28 mouse cellular contexts compared by ENCODE assay signal in the genomic region with DNA sequence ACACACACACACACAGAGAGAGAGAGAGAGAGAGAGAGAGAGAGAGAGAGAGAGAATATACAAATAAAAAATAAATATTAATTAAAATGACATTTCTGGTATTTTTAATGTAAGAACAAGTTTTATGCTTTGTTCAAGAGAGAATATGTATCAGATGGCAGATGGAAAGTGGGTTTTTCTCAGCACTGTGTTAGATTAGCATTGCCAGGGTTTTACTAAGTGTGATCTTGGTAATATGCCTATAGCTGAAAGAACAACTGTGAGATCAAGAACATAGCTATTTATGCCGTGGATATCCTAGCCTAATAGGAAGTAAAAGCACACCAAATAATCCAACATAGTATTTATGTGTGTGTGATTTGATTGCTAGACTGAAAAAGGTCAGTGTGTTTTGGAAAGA.
A peak's percentile ranks its signal among the peaks of the same experiment; 100 is the strongest.
DNase-seq lines count a peak whose midpoint lies in the region; ATAC-seq and TF ChIP-seq lines count a peak whose summit lies in the region.
"Had no signal": no experiment of that assay in that cellular context is flagged by ENCODE, and none has a peak within 500 bp of the region (broad histone marks: within the 10 kb centered on the region; RNA-seq: fewer than 3 reads in every experiment).

No protein-coding gene starts in this region.

- no peak overlapping the region for H3K4me2 ChIP-seq in forebrain, postnatal 0 days (ENCODE audit: low read depth)
- H3K4me2 ChIP-seq in forebrain, embryonic 15.5 days (replicated peaks): no peak overlapping the region
- H3K4me2 ChIP-seq: embryonic facial prominence, embryonic 13.5 days; embryonic facial prominence, embryonic 15.5 days; forebrain, embryonic 12.5 days had no signal

- H3K36me3 ChIP-seq in forebrain, postnatal 0 days (ENCODE audit: insufficient read depth): no peaks in the 10 kb centered on the region
- no peaks in the 10 kb centered on the region for H3K36me3 ChIP-seq in forebrain, embryonic 15.5 days
- H3K36me3 ChIP-seq: embryonic facial prominence, embryonic 13.5 days; embryonic facial prominence, embryonic 15.5 days; forebrain, embryonic 10.5 days; forebrain, embryonic 12.5 days; G1E had no signal

- H3K4me1 ChIP-seq in forebrain, postnatal 0 days (ENCODE audit: insufficient read depth): no peaks in the 10 kb centered on the region
- no peaks in the 10 kb centered on the region for H3K4me1 ChIP-seq in forebrain, embryonic 15.5 days
- H3K4me1 ChIP-seq: embryonic facial prominence, embryonic 13.5 days; embryonic facial prominence, embryonic 15.5 days; forebrain, embryonic 10.5 days; forebrain, embryonic 12.5 days had no signal

- ATAC-seq in forebrain, postnatal 0 days: 0 out of 2 replicates have a peak, but pooled peaks have one; percentile 32
- no peak for ATAC-seq in forebrain, embryonic 15.5 days (replicated peaks)
- ATAC-seq: CD4-positive, CD25-positive, alpha-beta regulatory T cell, adult 4 months; forebrain, embryonic 14.5 days had no signal

- no peaks in the 10 kb centered on the region for H3K27me3 ChIP-seq in forebrain, postnatal 0 days (ENCODE audit: insufficient read depth, low read length)
- no peaks in the 10 kb centered on the region for H3K27me3 ChIP-seq in forebrain, embryonic 15.5 days
- H3K27me3 ChIP-seq: CH12.LX; embryonic facial prominence, embryonic 13.5 days; embryonic facial prominence, embryonic 15.5 days; forebrain, embryonic 12.5 days had no signal

- TF ChIP-seq CTCF in forebrain, postnatal 0 days (IDR thresholded peaks at IDR 0.05; ENCODE audit: low read depth): no peak
- TF ChIP-seq CTCF in layer of hippocampus, adult 2 months (conservative IDR thresholded peaks at IDR 0.05): no peak

- no peaks in the 10 kb centered on the region for H3K9me3 ChIP-seq in forebrain, postnatal 0 days (ENCODE audit: low read length)
- H3K9me3 ChIP-seq in forebrain, embryonic 15.5 days: no peaks in the 10 kb centered on the region
- H3K9me3 ChIP-seq: embryonic facial prominence, embryonic 13.5 days; embryonic facial prominence, embryonic 15.5 days; forebrain, embryonic 10.5 days; forebrain, embryonic 12.5 days; G1E had no signal

- no peak for DNase-seq in forebrain, postnatal 0 days
- peak in 1 of 2 experiments; percentile 42 for DNase-seq in layer of hippocampus, adult 2 months (ENCODE audit: low spot score in 2 of 2)
- DNase-seq in layer of hippocampus, postnatal 10 days (ENCODE audit: low spot score in 2 of 2): no peak
- DNase-seq in layer of hippocampus, adult 9-11 months: peak; percentile 17
- DNase-seq in layer of hippocampus, postnatal 25 days (ENCODE audit: extremely low spot score in 1 of 2, low spot score in 1 of 2): no peak
- DNase-seq in telencephalon, adult 2 months (ENCODE audit: low read depth, low spot score): peak; percentile 46
- no peak for DNase-seq in kidney, adult 9 months
- DNase-seq: adrenal gland, adult 2 months; adrenal gland, postnatal 10 days; adrenal gland, postnatal 25 days; B cell, adult 2 months; cerebellum, adult 11 months; cerebellum, adult 18-20 months; cerebellum, adult 8-10 months; cerebellum, adult 9-11 months; cerebellum, postnatal 14 days; cerebellum, postnatal 36 days; embryo, embryonic 11 days had no signal

- H3K27ac ChIP-seq in forebrain, postnatal 0 days (ENCODE audit: low read depth, low read length): no peak overlapping the region
- H3K27ac ChIP-seq in forebrain, embryonic 15.5 days (replicated peaks): no peak overlapping the region
- peak overlapping the region; percentile 29 for H3K27ac ChIP-seq in layer of hippocampus, adult 2 months
- H3K27ac ChIP-seq: embryonic facial prominence, embryonic 13.5 days; embryonic facial prominence, embryonic 15.5 days; forebrain, embryonic 10.5 days; forebrain, embryonic 12.5 days had no signal

- WGBS in forebrain, postnatal 0 days: 66% methylated on average over 1 of the region's 1 CpGs
- WGBS in forebrain, embryonic 15.5 days: 70% methylated on average over 1 of the region's 1 CpGs

- H3K4me3 ChIP-seq in forebrain, postnatal 0 days (ENCODE audit: low read depth, low read length): no peak overlapping the region
- no peak overlapping the region for H3K4me3 ChIP-seq in forebrain, embryonic 15.5 days
- no peak overlapping the region for H3K4me3 ChIP-seq in layer of hippocampus, adult 2 months
- H3K4me3 ChIP-seq: embryonic facial prominence, embryonic 13.5 days; embryonic facial prominence, embryonic 15.5 days; erythroblast, embryonic 14.5 days; forebrain, embryonic 10.5 days; forebrain, embryonic 12.5 days had no signal

- H3K9ac ChIP-seq in forebrain, postnatal 0 days: no peak overlapping the region
- no peak overlapping the region for H3K9ac ChIP-seq in forebrain, embryonic 15.5 days (replicated peaks)
- H3K9ac ChIP-seq: embryonic facial prominence, embryonic 13.5 days; embryonic facial prominence, embryonic 15.5 days; forebrain, embryonic 12.5 days had no signal

Comparison
In these comparisons a context has a peak if more than half of its experiments do, and no peak if none do; other contexts are left out.
1. DNase-seq: peak in layer of hippocampus, adult 9-11 months (single experiment) and telencephalon, adult 2 months (single experiment); none in forebrain, postnatal 0 days (single experiment), layer of hippocampus, postnatal 10 days (0 of 2), layer of hippocampus, postnatal 25 days (0 of 2) and kidney, adult 9 months (single experiment).